Mouse (Mus musculus) embryonic fibroblast, embryonic 13.5 days (primary cell): Measurements from ENCODE around the gene Serpinf1.

ENCODE experiments used
- CTCF ChIP-seq: IDR thresholded peaks from 2 replicates; pipeline ENCODE4 v1.5.1; 2011; ENCODE audit warnings: mild to moderate bottlenecking, control low read depth, low read length, moderate library complexity, borderline replicate concordance; ENCODE audit not compliant: insufficient read depth
- POLR2A ChIP-seq: IDR thresholded peaks from 2 replicates; pipeline ENCODE4 v1.6.1; 2011; ENCODE audit warnings: low read depth, mild to moderate bottlenecking, control low read depth, low read length, moderate library complexity

- TF ChIP-seq CTCF (no peak), POLR2A (no peak)
Observed at GRCm38 (mm10) chr11:75458169-75458568, 35.7 kb upstream of the Serpinf1 start.
